Mouse (Mus musculus): ENCODE results near the gene Agpat1.

Gene Agpat1

GRCm38 (mm10) chr17:34604061-34604508 lies at the start of gene Agpat1:
TSS of gene Agpat1 (plus strand) at chr17:34604262.
- peak; percentile 98 for DNase-seq

- peak; percentile 73 for DNase-seq
Observed at GRCm38 (mm10) chr17:34555483-34555882, 48.6 kb upstream of the Agpat1 start.

- DNase-seq = no peak
Observed at GRCm38 (mm10) chr17:34556406-34556805, 47.7 kb upstream of the Agpat1 start.

DNA sequence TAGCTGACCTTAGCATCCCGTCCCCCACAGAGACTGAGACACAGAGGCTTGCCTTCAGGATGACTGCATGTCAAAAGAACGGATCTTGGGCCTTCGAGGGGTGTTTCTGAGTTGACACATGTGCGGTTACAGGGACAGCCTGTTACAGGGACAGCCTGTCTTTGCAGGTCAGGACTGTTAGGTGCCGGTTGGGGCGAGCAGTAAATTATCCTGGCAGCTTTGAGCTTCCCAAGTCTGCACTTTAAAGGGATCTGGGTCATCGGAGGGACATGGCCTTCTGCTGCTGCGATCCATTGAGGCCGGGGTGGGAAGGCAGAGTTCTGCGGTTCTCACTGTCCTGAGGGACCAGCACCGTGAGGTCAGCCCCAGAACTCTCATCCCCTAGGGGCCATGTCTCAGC lies 46.7 kb upstream of the Agpat1 start:
- DNase-seq = no peak

GRCm38 (mm10) chr17:34559116-34559515 lies 44.9 kb upstream of the Agpat1 start:
- DNase-seq = no peak

- no peak for DNase-seq
Observed at GRCm38 (mm10) chr17:34559895-34560294, 44.2 kb upstream of the Agpat1 start.

- DNase-seq = no peak
Observed at GRCm38 (mm10) chr17:34560438-34560837, 43.6 kb upstream of the Agpat1 start.

- no peak for DNase-seq
Observed at GRCm38 (mm10) chr17:34561200-34561599, 42.9 kb upstream of the Agpat1 start.

DNA sequence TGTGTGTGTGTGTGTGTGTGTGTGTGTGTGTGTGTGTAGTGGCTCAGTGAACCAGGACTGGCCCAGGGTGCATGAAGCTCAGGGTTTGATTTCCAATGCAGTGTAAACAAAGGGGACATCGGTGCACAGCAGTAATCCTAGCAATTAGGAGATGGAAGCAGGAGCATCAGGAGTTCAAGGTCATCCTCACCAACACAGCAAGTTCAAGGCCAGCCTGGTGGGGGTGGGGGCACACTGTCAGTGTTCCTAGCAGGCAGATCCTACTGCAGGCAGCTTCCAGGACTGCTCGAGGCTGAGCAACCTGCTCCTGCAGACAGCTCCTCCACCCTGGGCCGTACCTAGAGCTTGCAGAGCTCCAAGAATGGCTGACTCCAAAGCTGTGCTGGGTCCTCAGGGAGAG lies 41.5 kb upstream of the Agpat1 start:
- no peak for DNase-seq

DNA sequence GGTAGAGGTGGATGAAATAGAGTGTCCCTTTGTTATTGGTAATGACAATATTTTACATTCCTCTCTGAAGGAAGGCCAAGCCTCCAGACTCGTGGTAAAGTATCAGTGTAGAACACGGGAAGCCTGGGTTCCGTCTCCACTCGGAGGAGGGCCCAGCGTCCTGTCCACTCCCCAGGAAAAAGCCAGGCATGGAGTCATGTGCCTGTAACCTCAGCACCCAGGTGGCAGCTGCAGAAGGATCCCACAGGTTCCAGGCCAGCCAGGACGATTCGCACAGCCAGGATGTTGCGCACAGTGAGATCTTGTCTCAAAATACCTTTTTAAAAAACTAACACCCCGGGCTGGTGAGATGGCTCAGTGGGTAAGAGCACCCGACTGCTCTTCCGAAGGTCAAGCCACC lies 40.7 kb upstream of the Agpat1 start:
- DNase-seq = no peak

DNA sequence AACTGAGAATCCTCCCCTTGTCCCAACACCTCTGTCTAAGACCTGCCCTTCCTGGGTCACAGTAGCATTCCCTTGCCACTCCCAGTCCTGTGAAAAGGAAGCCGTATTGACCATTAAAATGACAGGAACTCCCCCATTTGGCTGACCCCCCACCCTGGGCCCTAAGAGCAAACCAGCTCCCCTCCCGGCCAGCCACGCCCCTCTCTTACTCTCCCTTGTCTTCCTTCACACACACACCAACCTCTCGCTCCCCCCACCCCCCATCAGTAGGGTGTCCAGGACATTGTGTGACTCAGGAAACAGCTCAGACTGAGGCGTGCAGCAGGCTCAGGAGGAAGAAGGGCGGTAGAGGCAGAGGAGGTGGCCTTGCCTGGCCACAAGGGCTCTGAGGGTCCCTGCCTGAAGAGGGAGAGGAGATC lies 40.0 kb upstream of the Agpat1 start, which contains the start of gene Notch4:
TSS of gene Notch4 (plus strand) at position 266 of the 419 bp plus-strand sequence.
- no peak for DNase-seq

- no peak for DNase-seq
Observed at GRCm38 (mm10) chr17:34564796-34565195, 39.3 kb upstream of the Agpat1 start.

DNA sequence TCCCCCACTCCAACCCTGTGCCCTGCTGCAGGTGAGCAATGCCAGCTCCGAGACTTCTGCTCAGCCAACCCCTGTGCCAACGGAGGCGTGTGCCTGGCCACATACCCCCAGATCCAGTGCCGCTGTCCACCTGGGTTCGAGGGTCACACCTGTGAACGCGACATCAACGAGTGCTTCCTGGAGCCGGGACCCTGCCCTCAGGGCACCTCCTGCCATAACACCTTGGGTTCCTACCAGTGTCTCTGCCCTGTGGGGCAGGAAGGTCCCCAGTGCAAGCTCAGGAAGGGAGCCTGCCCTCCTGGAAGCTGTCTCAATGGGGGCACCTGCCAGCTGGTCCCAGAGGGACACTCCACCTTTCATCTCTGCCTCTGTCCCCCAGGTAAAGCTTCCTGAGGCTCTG lies 36.8 kb upstream of the Agpat1 start:
- no peak for DNase-seq

DNA sequence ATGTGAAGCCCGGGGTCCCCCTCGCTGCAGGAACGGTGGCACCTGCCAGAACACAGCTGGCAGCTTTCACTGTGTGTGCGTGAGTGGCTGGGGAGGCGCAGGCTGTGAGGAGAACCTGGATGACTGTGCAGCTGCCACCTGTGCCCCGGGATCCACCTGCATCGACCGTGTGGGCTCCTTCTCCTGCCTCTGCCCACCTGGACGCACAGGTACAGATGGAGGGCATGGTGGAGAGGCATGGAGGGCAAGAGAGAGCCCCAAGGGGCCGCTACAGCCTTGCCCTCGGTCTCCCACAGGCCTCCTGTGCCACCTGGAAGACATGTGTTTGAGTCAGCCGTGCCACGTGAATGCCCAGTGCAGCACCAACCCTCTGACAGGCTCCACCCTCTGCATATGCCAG lies 35.6 kb upstream of the Agpat1 start:
- DNase-seq = no peak

DNA sequence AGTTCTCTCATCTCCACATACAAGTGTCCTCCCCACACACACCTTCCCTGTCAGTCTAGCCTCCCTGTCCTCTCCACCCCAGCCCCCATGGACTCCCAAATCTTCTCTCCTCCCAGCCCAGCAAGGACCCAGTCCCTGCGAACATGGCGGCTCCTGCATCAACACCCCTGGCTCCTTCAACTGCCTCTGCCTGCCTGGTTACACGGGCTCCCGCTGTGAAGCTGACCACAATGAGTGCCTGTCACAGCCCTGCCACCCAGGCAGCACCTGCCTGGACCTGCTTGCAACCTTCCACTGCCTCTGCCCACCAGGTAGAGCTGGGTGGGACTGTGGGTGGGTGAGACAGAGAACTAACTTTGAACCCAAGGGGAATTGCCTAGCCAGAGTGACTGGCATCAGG lies 34.1 kb upstream of the Agpat1 start:
- DNase-seq = no peak

GRCm38 (mm10) chr17:34571875-34572274 lies 32.2 kb upstream of the Agpat1 start:
- no peak for DNase-seq

DNA sequence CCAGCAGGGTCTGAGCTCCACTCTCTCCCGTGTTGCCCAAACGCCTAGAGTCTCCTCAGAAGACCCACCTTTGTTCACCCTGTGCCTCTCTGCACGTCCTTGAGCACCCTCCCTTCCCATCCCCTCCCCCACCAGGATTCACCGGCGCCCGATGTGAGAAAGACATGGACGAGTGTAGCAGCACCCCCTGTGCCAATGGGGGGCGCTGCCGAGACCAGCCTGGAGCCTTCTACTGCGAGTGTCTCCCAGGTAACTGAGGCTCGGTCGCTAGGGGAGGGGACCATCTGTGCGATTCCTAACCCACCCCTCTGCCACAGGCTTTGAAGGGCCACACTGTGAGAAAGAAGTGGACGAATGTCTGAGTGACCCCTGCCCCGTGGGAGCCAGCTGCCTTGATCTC lies 31.7 kb upstream of the Agpat1 start:
- DNase-seq = no peak

- no peak for DNase-seq
Observed at GRCm38 (mm10) chr17:34576577-34576976, 27.5 kb upstream of the Agpat1 start.

DNA sequence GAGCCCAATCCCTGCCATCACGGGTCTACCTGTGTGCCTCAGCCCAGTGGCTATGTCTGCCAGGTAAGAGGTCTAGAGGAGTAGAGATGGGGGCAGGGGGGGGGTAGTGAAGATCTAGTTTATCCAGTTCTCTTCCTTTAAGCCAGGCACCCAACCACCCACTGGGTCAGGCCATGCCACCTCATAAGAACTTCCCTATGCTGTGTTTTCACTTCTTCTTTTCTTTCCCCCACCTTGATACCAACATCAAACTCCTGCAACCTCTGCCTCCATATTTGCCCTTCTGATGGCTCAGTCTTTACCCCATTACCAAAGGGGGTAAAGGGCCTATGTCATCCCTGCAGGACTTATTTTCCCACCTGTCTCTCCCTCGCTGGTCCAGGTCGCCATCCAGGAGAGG lies 26.0 kb upstream of the Agpat1 start:
- DNase-seq = no peak

DNA sequence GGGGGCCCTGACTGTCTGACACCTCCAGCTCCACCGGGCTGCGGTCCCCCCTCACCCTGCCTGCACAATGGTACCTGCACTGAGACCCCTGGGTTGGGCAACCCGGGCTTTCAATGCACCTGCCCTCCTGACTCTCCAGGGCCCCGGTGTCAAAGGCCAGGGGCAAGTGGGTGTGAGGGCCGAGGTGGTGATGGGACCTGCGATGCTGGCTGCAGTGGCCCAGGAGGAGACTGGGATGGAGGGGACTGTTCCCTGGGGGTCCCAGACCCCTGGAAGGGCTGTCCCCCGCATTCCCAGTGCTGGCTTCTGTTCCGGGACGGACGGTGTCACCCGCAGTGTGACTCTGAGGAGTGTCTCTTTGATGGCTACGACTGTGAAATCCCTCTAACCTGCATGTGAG lies 21.5 kb upstream of the Agpat1 start:
- DNase-seq = no peak

DNA sequence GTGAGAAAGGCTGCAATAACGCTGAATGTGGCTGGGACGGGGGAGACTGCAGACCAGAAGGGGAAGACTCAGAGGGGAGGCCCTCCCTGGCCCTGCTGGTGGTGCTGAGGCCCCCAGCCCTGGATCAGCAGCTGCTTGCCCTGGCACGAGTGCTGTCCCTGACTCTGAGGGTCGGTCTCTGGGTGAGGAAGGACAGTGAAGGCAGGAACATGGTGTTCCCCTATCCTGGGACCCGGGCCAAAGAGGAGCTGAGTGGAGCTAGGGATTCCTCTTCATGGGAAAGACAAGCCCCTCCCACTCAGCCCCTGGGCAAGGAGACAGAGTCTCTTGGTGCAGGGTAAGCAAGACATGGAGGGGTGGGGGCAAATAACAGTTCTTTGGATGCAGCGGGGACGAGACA lies 20.7 kb upstream of the Agpat1 start:
- peak; percentile 27 for DNase-seq

- DNase-seq = no peak
Observed at GRCm38 (mm10) chr17:34583819-34584218, 20.2 kb upstream of the Agpat1 start.

- DNase-seq = peak; percentile 18
Observed at GRCm38 (mm10) chr17:34585121-34585520, 18.9 kb upstream of the Agpat1 start.

GRCm38 (mm10) chr17:34585877-34586771 lies 17.9 kb upstream of the Agpat1 start:
- DNase-seq = no peak
